Mouse (Mus musculus) ES-E14 (cell line): ENCODE results near the gene Susd2. TPM values are rescaled to one million over a fixed set of nuclear protein-coding genes. Genes with fewer than 3 reads are reported as not detected.

Experiments
- DNase-seq: peaks from one replicate; pipeline ENCODE4 v3.0.0-alpha.2; 2013; ENCODE audit warnings: low read depth, low spot score
- H3K27ac ChIP-seq: 2 replicates; pipeline ENCODE4 v1.5.1; 2012; ENCODE audit warnings: low read depth, mild to moderate bottlenecking, low read length, moderate library complexity, mixed read lengths; ENCODE audit not compliant: poor library complexity, insufficient read depth, severe bottlenecking
- H3K36me3 ChIP-seq: 2 replicates; pipeline ENCODE4 v1.6.1; 2012; ENCODE audit warnings: mild to moderate bottlenecking, low read length, moderate library complexity, mixed read lengths; ENCODE audit not compliant: control insufficient read depth, poor library complexity, insufficient read depth, severe bottlenecking
- H3K4me1 ChIP-seq, 2 experiments: fragments of 150-350 bp in 1 of 2; sonication (generic) in 1 of 2; 2 replicates each; pipeline ENCODE4 v1.6.1; 2012; ENCODE audit warnings: low read length in 2 of 2, mild to moderate bottlenecking in 1 of 2, mixed read lengths in 1 of 2; ENCODE audit not compliant: control insufficient read depth in 2 of 2, insufficient read depth in 2 of 2, poor library complexity in 1 of 2
- H3K4me3 ChIP-seq, 2 experiments: fragments of 150-350 bp in 1 of 2; sonication (generic) in 1 of 2; 2 replicates each; pipeline ENCODE4 v1.5.1; 2012; ENCODE audit warnings: low read length in 2 of 2, low read depth in 1 of 2, mild to moderate bottlenecking in 1 of 2, mixed read lengths in 1 of 2; ENCODE audit not compliant: insufficient read depth in 1 of 2, poor library complexity in 1 of 2, severe bottlenecking in 1 of 2
- H3K9ac ChIP-seq: 2 replicates; pipeline ENCODE4 v1.6.1; 2012; ENCODE audit warnings: low read depth, mild to moderate bottlenecking, low read length, mixed read lengths; ENCODE audit not compliant: poor library complexity, insufficient read depth, severe bottlenecking
- H3K9me3 ChIP-seq: fragments of 150-350 bp; sonication (generic); 2 replicates; pipeline ENCODE4 v1.6.1; 2012; ENCODE audit warnings: low read depth, mild to moderate bottlenecking, low read length; ENCODE audit not compliant: control insufficient read depth, insufficient read depth
- CHD2 ChIP-seq: IDR thresholded peaks from 2 replicates; pipeline ENCODE4 v1.6.1; 2014; ENCODE audit warnings: mild to moderate bottlenecking, low read depth, low read length, inconsistent platforms
- HCFC1 ChIP-seq: IDR thresholded peaks from 2 replicates; pipeline ENCODE4 v1.6.1; 2012; ENCODE audit warnings: low read length, inconsistent platforms, borderline replicate concordance; ENCODE audit not compliant: insufficient read depth
- MAFK ChIP-seq: IDR thresholded peaks from 2 replicates; pipeline ENCODE4 v1.6.1; 2014; ENCODE audit warnings: mild to moderate bottlenecking, low read depth, low read length, inconsistent platforms; ENCODE audit not compliant: insufficient read depth
- ZC3H11A ChIP-seq: IDR thresholded peaks from 2 replicates; pipeline ENCODE4 v1.6.1; 2012; ENCODE audit warnings: low read depth, mild to moderate bottlenecking, inconsistent platforms, low read length, borderline replicate concordance
- ZNF384 ChIP-seq: IDR thresholded peaks from 2 replicates; pipeline ENCODE4 v1.6.1; 2012; ENCODE audit warnings: low read depth, low read length, inconsistent platforms
- in situ Hi-C, 2 experiments: fragments of 600-800 bp; cut with MboI; formaldehyde crosslinking; loops; one replicate each; pipeline ENCODE4 v1.15.1; 2025; ENCODE audit warnings: low sequenced_read_pairs in 2 of 2, inconsistent platforms in 1 of 2; ENCODE audit not compliant: unreplicated experiment in 2 of 2
- total RNA-seq: library from RNA; depleted of rRNA; stranded (reverse); fragments of 300-350 nt; gene quantifications from 2 replicates; pipeline ENCODE4 v1.2.3, GENCODE M21; 2012

Gene Susd2
- total RNA-seq, 1 experiment = 10.4 TPM

- Histone ChIP-seq H3K9ac (peak overlapping the region; percentile 65), H3K4me3 (peak overlapping the region; percentile 66 to 84), H3K4me1 (peaks cover 2 to 10% of the 10 kb centered on the region in 2 experiments; a peak in 1 of 4 replicates), H3K27ac (no peak overlapping the region), H3K9me3 (no peaks in the 10 kb centered on the region), H3K36me3 (peaks cover 26% of the 10 kb centered on the region; the same call in 1 of the 2 replicates)
- in situ Hi-C loops = no loop called here
- no peak for TF ChIP-seq CHD2
- no peak for TF ChIP-seq HCFC1
- TF ChIP-seq ZNF384 = no peak
- TF ChIP-seq MAFK = no peak
- no peak for TF ChIP-seq ZC3H11A
- no peak for DNase-seq
Measured at GRCm38 (mm10) chr10:75667115-75667910, 23.5 kb upstream of the Susd2 start.

DNA sequence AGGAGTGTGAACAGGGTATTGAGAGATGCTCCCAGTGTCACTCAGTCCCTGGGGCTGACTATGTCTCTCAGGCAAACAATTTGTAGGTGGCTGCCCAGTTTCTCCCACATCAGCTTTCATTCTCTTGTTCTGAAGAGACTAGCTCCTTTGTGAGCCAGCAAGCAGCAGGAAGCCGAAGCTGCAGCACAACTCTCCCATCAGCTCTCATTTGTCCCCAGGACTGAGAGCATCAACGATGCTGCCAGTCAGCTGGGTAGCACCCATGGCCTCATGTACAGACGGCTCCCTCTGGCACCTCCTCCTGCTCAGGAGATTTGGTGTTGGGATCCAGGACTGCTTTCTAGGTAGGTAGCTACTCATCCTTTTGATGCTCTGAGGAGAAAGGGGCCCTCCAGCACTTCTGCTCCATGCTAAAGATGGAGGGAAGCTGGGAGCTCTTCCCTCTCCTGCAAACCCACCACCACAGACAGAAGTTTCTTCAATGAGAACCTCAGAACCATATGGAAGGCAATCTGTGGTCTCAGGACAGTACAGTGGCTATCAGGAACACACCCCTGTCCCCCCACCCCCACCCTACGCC is 22.7 kb upstream of the Susd2 start:
- Histone ChIP-seq H3K4me1 (peaks cover 2 to 10% of the 10 kb centered on the region in 2 experiments; a peak in 1 of 4 replicates), H3K27ac (no peak overlapping the region), H3K4me3 (no peak overlapping the region; a peak in 1 of 4 replicates), H3K9me3 (no peaks in the 10 kb centered on the region), H3K36me3 (peaks cover 30% of the 10 kb centered on the region), H3K9ac (no peak overlapping the region)
- TF ChIP-seq MAFK (no peak), ZC3H11A (no peak)
- in situ Hi-C loops = no loop called here
- DNase-seq = no peak

- DNase-seq = no peak
- Histone ChIP-seq H3K4me1 (peaks cover 2 to 10% of the 10 kb centered on the region in 2 experiments; a peak in 1 of 4 replicates), H3K27ac (no peak overlapping the region), H3K4me3 (no peak overlapping the region), H3K9ac (no peak overlapping the region), H3K9me3 (no peaks in the 10 kb centered on the region), H3K36me3 (peaks cover 29% of the 10 kb centered on the region)
- in situ Hi-C loops = no loop called here
- TF ChIP-seq HCFC1 (no peak), CHD2 (no peak), ZC3H11A (no peak), MAFK (no peak), ZNF384 (no peak)
Measured at GRCm38 (mm10) chr10:75664673-75665270, 21.0 kb upstream of the Susd2 start.

GRCm38 (mm10) chr10:75662575-75662974 is 18.8 kb upstream of the Susd2 start:
- Histone ChIP-seq H3K9me3 (no peaks in the 10 kb centered on the region), H3K4me1 (peaks cover 0 to 7% of the 10 kb centered on the region in 2 experiments; a peak in 1 of 4 replicates), H3K36me3 (peaks cover 36% of the 10 kb centered on the region), H3K9ac (no peak overlapping the region), H3K4me3 (no peak overlapping the region), H3K27ac (no peak overlapping the region)
- no peak for DNase-seq
- TF ChIP-seq ZNF384 (no peak), MAFK (no peak), HCFC1 (no peak), CHD2 (no peak), ZC3H11A (no peak)
- in situ Hi-C loops = no loop called here
